Mouse (Mus musculus): ENCODE measurements around the gene Casp2. TPM values are rescaled to one million over a fixed set of nuclear protein-coding genes. Genes with fewer than 3 reads are reported as not detected.

Casp2 gene
- total RNA-seq (2021): 10 to 100 TPM; 17.4 to 24.0 TPM
- long read RNA-seq, transcript Casp2-209 (12 exons, 1,439 nt): major isoform, 7 of 10 reads
- long read RNA-seq, partial matches to known transcripts: 0 of 10 reads
- long read RNA-seq, other reads (novel, unspliced or antisense): 0 of 10 reads

DNA sequence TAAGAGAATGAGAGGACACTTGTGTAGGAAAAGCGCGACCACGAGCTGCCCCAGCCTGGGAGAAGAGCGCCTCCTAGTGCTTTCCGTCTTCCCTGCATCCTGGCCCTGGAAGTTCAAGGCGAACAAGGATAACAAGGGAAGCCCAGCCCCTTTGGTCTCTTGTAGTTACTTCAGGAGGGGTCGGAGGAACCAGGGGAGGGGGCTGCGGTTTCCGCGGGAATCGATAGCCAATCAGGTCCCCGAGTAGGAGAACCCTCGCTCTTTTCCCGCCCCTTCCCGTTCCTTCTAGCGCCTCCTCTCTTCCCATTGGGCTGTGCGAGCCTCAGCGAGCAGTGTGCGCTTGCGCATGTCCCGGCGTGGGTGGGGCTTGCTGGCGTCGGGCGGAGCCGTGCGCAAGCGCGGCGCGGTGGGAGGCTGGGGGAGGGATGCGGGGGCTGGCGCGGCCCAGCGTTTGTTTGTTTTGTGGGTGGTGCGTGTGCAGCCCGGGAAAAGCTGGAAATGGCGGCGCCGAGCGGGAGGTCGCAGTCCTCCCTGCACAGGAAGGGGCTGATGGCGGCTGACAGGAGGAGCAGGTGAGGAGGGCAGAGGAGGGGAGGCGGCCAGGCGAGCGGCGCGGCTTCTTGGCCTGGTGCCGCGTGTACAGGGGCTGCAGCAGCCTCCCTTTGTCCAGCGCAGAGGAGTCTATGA, at the start of gene Casp2:
TSS of gene Casp2 (plus strand) at position 360 of the 687 bp plus-strand sequence.
- peak; percentile 98 to 99 for DNase-seq (ENCODE audit: low spot score in 2 of 2)

GRCm38 (mm10) chr6:42215028-42215427, 49.8 kb upstream of the Casp2 start, which contains the start of gene Tas2r144:
Gene Tas2r144 (plus strand): TSS chr6:42215328.
- DNase-seq (ENCODE audit: low spot score in 2 of 2): no peak

DNA sequence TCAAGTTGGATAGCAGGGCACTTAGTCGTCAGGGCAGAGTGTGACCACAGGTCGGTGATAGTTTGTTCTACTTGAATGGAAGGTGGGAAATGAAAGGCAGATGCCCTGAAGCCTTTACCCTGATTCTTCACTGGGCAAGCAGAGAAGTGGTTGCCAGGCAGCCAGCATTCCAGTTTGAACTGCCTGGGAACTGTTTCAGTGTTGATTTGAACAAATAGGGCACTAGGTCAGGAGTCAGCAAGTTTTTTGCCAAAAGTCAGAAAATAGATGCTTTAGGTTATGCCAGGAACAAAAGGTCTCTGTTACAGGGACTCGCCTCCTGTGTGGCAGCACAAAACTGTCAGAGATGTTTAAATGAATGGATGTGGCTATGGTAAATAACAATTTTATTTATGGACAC, 42.5 kb upstream of the Casp2 start:
- no peak for DNase-seq (ENCODE audit: low spot score in 2 of 2)

DNA sequence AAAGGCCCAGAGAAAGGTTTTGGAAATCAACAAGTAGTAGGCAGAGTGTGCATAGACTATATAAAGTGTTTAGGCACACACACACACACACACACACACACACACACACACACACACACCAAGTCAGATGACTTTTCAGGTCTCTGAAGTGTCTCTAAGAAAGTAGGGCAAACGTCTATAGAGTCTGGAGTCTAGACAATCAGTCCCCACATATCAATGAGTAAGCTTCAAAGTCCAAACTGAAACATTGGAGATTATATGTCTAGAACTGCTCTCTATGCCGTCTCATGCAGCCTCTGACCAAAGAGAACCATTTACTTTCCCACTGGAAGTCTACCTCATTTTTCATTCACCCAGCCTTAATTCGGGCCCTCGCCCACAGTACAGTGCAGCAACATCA, 39.7 kb upstream of the Casp2 start:
- no peak for DNase-seq (ENCODE audit: low spot score in 2 of 2)

DNA sequence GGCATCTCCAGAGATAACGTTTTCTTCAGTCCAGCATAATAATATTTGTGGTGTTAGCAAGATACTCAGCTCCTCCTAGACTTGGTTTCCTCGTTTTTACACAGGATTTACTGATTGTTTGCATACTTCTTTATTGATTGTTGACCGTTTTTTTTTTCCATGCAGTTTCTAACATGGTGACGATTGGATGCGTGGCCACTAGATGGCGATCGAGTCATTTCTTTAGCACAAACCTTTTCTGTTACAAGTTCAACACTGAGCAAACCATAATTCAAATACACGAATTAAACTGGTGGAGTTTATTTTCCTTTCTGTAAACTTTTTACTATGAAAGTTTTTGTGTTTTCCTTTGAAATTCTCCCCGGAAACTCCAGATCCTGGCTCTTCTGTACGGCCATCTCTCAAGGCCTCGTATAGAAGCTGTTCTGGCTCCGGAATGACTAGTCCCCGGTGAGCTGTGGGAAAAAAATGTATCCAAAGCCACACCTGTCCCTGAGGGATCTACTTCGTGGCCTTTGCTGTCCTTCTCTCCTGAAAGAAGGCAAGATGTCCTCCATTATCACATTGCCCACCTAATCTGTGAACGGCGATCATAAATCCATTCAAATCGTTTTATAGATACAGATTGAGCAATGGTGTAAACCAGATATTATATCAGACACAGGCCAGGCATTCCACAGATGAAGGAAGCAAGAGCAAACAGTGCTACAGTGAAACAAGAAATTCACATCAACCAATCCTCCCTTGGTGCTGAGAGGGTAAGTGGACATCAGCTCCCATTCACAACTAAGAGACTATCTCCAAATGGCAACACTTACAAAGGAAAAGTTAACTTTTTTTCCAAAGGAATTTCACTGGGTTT, 37.3 kb upstream of the Casp2 start:
- peak; percentile 19 to 80 for DNase-seq (ENCODE audit: low spot score in 2 of 2)

DNA sequence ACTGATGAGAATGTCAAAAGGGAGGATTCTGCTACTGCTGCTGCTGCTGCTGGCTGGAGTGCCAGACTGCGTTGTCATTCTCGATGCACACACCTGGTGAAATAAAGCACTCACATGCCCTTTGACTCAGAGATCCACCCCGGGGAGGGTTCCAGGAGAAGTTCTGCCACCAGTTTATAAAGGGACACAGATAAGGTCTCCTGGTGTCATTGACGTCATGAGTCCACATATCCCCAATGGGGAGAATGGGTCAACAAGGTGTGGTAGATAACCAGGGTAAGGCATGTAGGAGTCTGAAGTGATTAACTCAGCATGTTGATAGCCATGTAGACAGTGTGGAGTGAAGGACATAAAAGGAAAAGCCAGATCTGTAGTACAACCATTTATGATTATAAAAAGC, 35.2 kb upstream of the Casp2 start:
- no peak for DNase-seq (ENCODE audit: low spot score in 2 of 2)

GRCm38 (mm10) chr6:42231191-42231590, 33.6 kb upstream of the Casp2 start:
- DNase-seq (ENCODE audit: low spot score in 2 of 2): peak; percentile 20 to 22

DNA sequence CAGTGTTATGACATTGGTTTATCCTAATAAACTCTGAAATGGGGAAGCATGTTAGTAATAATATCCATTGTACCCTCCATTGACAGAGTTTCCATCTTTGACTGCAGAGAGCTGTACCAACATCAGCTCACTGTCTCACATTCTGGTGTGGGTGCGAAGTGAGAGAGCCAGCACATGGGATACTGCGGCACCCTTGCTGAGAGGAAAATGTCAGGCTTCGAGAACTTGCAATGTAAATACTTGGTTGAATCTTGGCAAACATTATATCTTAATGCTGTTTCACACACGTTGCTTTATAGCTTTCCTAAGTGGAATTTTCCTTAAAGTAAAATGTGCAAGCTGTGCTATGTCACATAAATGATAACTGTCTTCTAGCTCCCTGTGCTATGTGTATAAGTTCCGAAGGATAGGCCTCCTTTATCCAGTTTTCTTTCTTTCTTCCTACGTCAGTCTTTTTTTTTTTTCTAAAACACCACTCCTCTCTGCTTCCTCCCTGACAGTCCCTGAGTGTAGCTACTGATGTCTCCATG, 27.4 kb upstream of the Casp2 start:
- DNase-seq (ENCODE audit: low spot score in 2 of 2): no peak

GRCm38 (mm10) chr6:42241311-42242045, 23.3 kb upstream of the Casp2 start:
- DNase-seq (ENCODE audit: low spot score in 2 of 2): no peak

- DNase-seq (ENCODE audit: low spot score in 2 of 2): peak; percentile 44 to 70
Measured at GRCm38 (mm10) chr6:42245711-42246353, 19.0 kb upstream of the Casp2 start, which contains the start of gene Gstk1. Gene Gstk1 (plus strand): TSS chr6:42245935.

DNA sequence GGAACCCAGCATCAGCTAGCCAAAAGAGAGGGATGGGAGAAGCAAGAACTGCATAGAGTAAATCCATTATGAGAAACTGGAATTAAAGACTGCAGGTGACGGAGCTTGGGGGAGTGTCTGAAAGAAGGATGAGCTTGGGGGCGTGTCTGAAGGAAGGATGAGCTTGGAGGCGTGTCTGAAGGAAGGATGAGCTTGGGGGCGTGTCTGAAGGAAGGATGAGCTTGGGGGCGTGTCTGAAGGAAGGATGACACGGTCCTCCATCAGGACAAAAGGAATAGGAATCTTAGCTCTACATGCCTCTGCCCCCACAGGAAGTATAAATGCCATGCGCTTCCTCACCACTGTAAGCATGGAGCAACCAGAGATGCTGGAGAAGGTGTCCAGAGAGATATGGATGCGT, 17.6 kb upstream of the Casp2 start:
- no peak for DNase-seq (ENCODE audit: low spot score in 2 of 2)

- no peak for DNase-seq (ENCODE audit: low spot score in 2 of 2)
Measured at GRCm38 (mm10) chr6:42247981-42248380, 16.8 kb upstream of the Casp2 start.

GRCm38 (mm10) chr6:42251791-42252190, 13.0 kb upstream of the Casp2 start:
- no peak for DNase-seq (ENCODE audit: low spot score in 2 of 2)

DNA sequence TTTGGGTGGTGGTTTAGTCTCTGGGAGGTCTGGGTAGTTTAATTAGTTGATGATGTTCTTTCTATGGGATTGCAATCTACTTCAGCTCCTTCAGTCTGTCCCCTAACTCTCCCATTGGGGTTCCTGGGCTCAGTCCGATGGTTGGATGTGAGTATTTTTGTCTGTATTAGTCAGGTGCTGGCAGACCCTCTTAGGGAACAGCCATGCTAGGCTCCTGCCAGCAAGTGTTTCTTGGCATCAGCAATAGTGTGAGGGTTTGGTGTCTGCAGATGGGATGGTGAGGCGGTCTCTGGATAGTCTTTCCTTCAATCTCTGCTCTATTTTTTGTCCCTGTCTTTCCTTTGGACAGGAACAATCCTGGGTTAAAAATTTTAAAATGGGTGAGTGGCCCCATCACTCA, 11.7 kb upstream of the Casp2 start:
- no peak for DNase-seq (ENCODE audit: low spot score in 2 of 2)

DNA sequence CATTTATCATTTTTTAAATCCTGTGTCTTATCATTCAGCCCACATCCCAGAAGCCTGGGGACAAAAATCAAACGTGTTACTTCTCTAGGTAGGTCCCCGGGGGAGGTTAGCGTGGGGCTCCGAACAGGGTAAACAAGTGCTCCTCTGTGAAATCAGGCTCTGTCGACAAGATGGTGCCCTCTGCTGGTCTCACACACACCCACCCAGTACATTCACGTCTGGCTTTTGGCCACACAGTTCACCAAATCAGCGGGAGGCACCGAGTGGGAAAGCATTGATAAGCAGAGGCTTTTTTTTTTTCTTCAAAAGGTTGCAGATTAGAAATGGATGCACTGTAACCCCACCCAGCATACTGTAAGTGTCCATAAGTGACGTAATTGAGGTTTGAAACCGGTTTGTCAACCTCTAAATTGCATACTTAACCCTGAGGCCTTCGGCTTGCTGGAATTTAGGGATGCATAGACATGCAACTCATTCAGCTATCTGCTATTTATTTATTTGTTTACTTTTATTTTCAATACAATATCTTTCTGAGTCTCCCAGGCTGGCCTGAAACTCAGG, 7.4 kb upstream of the Casp2 start:
- DNase-seq (ENCODE audit: low spot score in 2 of 2): peak; percentile 15 to 71

GRCm38 (mm10) chr6:42260430-42260829, 4.4 kb upstream of the Casp2 start:
- no peak for DNase-seq (ENCODE audit: low spot score in 2 of 2)

GRCm38 (mm10) chr6:42261524-42262170, 3.1 kb upstream of the Casp2 start, which contains the start of gene Tmem139:
Gene Tmem139 (plus strand): TSS chr6:42261970.
- DNase-seq (ENCODE audit: low spot score in 2 of 2): no peak

DNA sequence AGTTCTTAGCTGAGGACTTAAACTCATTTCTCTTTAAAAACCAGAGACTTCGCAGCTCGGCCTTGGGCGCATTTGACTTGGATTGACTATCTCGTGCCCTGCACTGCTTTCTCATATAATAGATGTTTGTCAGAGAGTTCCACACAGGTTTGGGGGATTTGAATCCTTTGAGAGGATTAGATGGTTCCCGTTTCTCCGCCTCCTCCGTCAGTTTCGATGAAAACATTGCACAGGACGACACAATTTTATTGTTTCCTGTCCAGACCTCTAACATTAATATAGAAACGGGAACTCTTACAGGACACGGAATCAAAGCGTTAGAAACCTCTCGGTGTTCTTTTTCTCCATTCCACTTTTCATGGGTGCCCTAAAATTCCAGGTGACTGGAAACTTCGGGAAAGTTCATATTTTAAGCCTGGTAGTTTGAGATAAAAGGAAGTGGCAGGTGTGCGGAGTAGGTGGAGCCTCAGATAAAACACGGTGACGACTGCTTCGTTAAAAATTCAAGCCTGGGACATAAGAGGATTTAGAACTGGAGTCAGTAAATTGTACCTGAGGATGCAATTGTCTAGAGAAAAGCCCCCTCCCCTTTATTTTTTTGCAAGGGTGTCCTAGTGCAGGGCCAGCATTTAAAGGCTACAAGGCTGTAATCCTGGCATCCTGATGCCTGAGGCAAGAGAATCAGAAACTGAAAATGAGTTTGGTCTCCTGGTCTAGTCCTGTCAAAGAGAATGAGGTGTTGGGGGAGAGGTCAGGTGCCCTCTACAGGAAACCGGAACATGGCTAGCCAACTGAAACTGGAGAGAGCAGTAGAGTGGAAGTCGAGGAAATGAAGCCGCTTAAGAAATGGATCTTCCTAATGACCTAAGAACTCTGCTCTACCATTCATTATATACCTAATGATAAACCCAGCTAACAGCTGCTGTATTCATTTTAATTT, 876 bp downstream of the Casp2 start:
- peak in 1 of 2 experiments; percentile 11 for DNase-seq (ENCODE audit: low spot score in 2 of 2)

DNA sequence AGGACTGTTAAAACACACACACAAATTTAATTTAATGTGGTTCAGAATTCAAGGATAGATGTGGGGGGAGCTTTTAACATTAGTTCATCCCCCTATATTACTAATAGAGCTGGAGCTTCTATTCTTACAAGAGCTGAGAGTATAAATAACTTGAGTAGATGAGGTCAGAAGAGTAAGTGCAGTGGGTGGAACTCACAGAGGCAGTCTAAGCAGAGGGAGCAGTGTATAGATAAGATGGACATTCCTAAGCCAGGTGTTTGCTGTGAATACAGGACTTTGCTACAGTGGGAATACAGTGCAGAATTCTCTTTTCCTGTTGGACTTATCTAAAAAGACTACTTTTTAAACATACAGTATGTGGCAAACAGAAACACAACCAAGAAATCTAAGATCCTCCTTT, 6.0 kb downstream of the Casp2 start:
- no peak for DNase-seq (ENCODE audit: low spot score in 2 of 2)
